In the genomic region with DNA sequence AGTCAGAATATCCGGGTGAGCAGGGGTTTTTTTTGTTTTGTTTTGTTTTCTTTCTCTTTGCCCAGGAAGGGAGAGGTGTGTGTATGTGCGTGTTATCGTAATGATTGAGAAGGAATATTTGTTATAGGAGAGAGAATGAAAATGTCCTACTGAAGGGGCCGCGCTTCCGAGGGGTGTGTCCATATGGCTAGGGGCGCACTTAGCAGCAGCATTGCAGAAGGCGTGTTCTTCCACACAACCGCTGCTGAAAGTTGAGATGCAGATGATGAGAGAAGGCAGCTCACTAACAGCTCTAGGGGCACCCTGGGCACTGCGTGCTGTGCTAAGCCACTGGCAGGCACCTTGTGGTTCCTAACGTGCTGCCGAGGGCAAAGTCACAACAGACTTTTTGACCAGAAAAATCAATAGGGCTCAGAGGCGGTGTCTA, we compare ENCODE assay signal across 8 mouse cellular contexts. TPM values are rescaled to one million over a fixed set of nuclear protein-coding genes. Genes with fewer than 3 reads are reported as not detected.
DNase-seq lines count a peak whose midpoint lies in the region; ATAC-seq and TF ChIP-seq lines count a peak whose summit lies in the region.

No protein-coding gene starts in this region.

- no peak for ATAC-seq in forebrain, embryonic 16.5 days

- 2% methylated on average over 13 of the region's 13 CpGs for WGBS in forebrain, embryonic 16.5 days
- WGBS in spleen, adult 2 months, result under 1% methylated on average over 13 of the region's 13 CpGs

- TF ChIP-seq CTCF in spleen, adult 2 months (IDR thresholded peaks at IDR 0.05; ENCODE audit: extremely low read depth, insufficient read depth, insufficient read length, insufficient replicate concordance), result no peak

- no peaks in the 10 kb centered on the region for H3K9me3 ChIP-seq in forebrain, embryonic 16.5 days (ENCODE audit: control insufficient read depth, low read length)

- DNase-seq in adrenal gland, adult 18-20 months (ENCODE audit: low spot score in 2 of 2), result peak; percentile 19 to 35
- DNase-seq in adrenal gland, postnatal 4 days (ENCODE audit: low spot score in 2 of 2), result no peak
- DNase-seq in adrenal gland, postnatal 25 days, result peak; percentile 17
- peak; percentile 45 for DNase-seq in kidney, adult 9 months
- peak; percentile 10 for DNase-seq in lung, postnatal 14 days
- peak in 1 of 2 experiments; percentile 29 for DNase-seq in spleen, adult 2 months (ENCODE audit: low read depth in 1 of 2, low spot score in 2 of 2)
- no peak for DNase-seq in layer of hippocampus, postnatal 36 days

- H3K36me3 ChIP-seq in forebrain, embryonic 16.5 days (ENCODE audit: control insufficient read depth, insufficient read depth), result no peaks in the 10 kb centered on the region
- H3K36me3 ChIP-seq in spleen, adult 2 months (ENCODE audit: control insufficient read depth, insufficient read depth, low read length), result no peaks in the 10 kb centered on the region

- no peaks in the 10 kb centered on the region for H3K27me3 ChIP-seq in forebrain, embryonic 16.5 days (replicated peaks; ENCODE audit: control insufficient read depth, insufficient read depth, low read length)
- H3K27me3 ChIP-seq in spleen, adult 2 months (ENCODE audit: control insufficient read depth, insufficient read depth, low read length), result no peaks in the 10 kb centered on the region

- H3K4me1 ChIP-seq in forebrain, embryonic 16.5 days (replicated peaks; ENCODE audit: control insufficient read depth, insufficient read depth, low read length), result peaks cover 15% of the 10 kb centered on the region
- peaks cover 7% of the 10 kb centered on the region for H3K4me1 ChIP-seq in spleen, adult 2 months (ENCODE audit: control insufficient read depth, insufficient read depth, insufficient read length)

- H3K4me2 ChIP-seq in forebrain, embryonic 16.5 days (ENCODE audit: low read length), result peak overlapping the region; percentile 95

- H3K4me3 ChIP-seq in forebrain, embryonic 16.5 days (replicated peaks; ENCODE audit: low read length), result peak overlapping the region; percentile 85
- H3K4me3 ChIP-seq in spleen, adult 2 months (ENCODE audit: extremely low read depth, insufficient read depth, insufficient read length), result peak overlapping the region; percentile 88

- TF ChIP-seq POLR2A in spleen, adult 2 months (IDR thresholded peaks at IDR 0.05; ENCODE audit: low read depth, low read length), result no peak

- peak overlapping the region; percentile 88 for H3K9ac ChIP-seq in forebrain, embryonic 16.5 days (replicated peaks; ENCODE audit: low read depth, low read length)

- H3K27ac ChIP-seq in forebrain, embryonic 16.5 days (ENCODE audit: low read length), result no peak overlapping the region
- H3K27ac ChIP-seq in spleen, adult 2 months (ENCODE audit: insufficient read depth, low read length), result peak overlapping the region; percentile 91

RNA-seq across cellular contexts. Expression of gene Rnf19b, which starts 1.1 kb away (rescaled TPM):
- total RNA-seq in adrenal gland, adult 18-20 months (2021), result 10 to 100 TPM; 28.6 to 41.3 TPM
- 10 to 100 TPM; 23.1 to 24.6 TPM for total RNA-seq in adrenal gland, postnatal 4 days (2021)
- 20.5 and 29.8 TPM in 2 replicates for total RNA-seq in adrenal gland, postnatal 25 days (2021)
- polyA plus RNA-seq in forebrain, embryonic 16.5 days (2015; fragmentation: Nextera tagmentation; extraction: Ambion mirVana), result 21.0 and 26.5 TPM in 2 replicates
- 109 and 136 TPM in 2 replicates for polyA plus RNA-seq in spleen, adult 2 months (2012; rRNA removed)
- 10 to 100 TPM; 40.7 to 45.9 TPM for total RNA-seq in layer of hippocampus, postnatal 36 days (2021)

RNA-seq across cellular contexts. Expression of gene Tmem54, which starts 46.2 kb away (rescaled TPM):
- not detected for total RNA-seq in adrenal gland, adult 18-20 months (2021)
- 1 to 10 TPM in 1 of 2 experiments, not detected in 1; 1.1 TPM for total RNA-seq in adrenal gland, postnatal 4 days (2021)
- total RNA-seq in adrenal gland, postnatal 25 days (2021), result not detected in 2 replicates
- not detected in 2 replicates for polyA plus RNA-seq in forebrain, embryonic 16.5 days (2015; fragmentation: Nextera tagmentation; extraction: Ambion mirVana)
- 0.60 TPM in 1 of 2 replicates, not detected in the other for polyA plus RNA-seq in spleen, adult 2 months (2012; rRNA removed)
- total RNA-seq in layer of hippocampus, postnatal 36 days (2021), result not detected

Comparison
In these comparisons a context has a peak if more than half of its experiments do, and no peak if none do; other contexts are left out.
1. DNase-seq: peak in adrenal gland, adult 18-20 months (2 of 2), adrenal gland, postnatal 25 days (single experiment), kidney, adult 9 months (single experiment) and lung, postnatal 14 days (single experiment); none in adrenal gland, postnatal 4 days (0 of 2) and layer of hippocampus, postnatal 36 days (0 of 2).